Mouse (Mus musculus): Measurements from ENCODE around the gene Cyth3.
A peak's percentile ranks its signal among the peaks of the same experiment; 100 is the strongest.

Cyth3 gene

GRCm38 (mm10) chr5:143665561-143665960 lies 43.3 kb downstream of the Cyth3 start:
- DNase-seq (ENCODE audit: low read depth) = peak; percentile 48

- DNase-seq (ENCODE audit: low read depth) = no peak
These were observed 43.8 kb downstream of the Cyth3 start for GRCm38 (mm10) chr5:143666015-143666414.

- peak; percentile 80 for DNase-seq (ENCODE audit: low read depth)
These were observed 46.6 kb downstream of the Cyth3 start for GRCm38 (mm10) chr5:143668884-143669283.

- DNase-seq (ENCODE audit: low read depth) = peak; percentile 45
These were observed 47.1 kb downstream of the Cyth3 start for GRCm38 (mm10) chr5:143669393-143669792.

- DNase-seq (ENCODE audit: low read depth) = no peak
These were observed 47.6 kb downstream of the Cyth3 start for GRCm38 (mm10) chr5:143669839-143670238.

GRCm38 (mm10) chr5:143670740-143671415 lies 48.6 kb downstream of the Cyth3 start:
- peak; percentile 57 for DNase-seq (ENCODE audit: low read depth)

GRCm38 (mm10) chr5:143674576-143674975 lies 52.3 kb downstream of the Cyth3 start:
- DNase-seq (ENCODE audit: low read depth) = peak; percentile 88

- peak; percentile 51 for DNase-seq (ENCODE audit: low read depth)
These were observed 54.2 kb downstream of the Cyth3 start for GRCm38 (mm10) chr5:143676218-143676985.

- DNase-seq (ENCODE audit: low read depth) = no peak
These were observed 55.1 kb downstream of the Cyth3 start for GRCm38 (mm10) chr5:143677363-143677762.

- DNase-seq (ENCODE audit: low read depth) = peak; percentile 89
These were observed 56.5 kb downstream of the Cyth3 start for GRCm38 (mm10) chr5:143678634-143679271.

- no peak for DNase-seq (ENCODE audit: low read depth)
These were observed 57.4 kb downstream of the Cyth3 start for GRCm38 (mm10) chr5:143679654-143680053.

GRCm38 (mm10) chr5:143683696-143684095 lies 61.4 kb downstream of the Cyth3 start:
- DNase-seq (ENCODE audit: low read depth) = peak; percentile 54

GRCm38 (mm10) chr5:143684911-143685390 lies 62.7 kb downstream of the Cyth3 start:
- no peak for DNase-seq (ENCODE audit: low read depth)

- no peak for DNase-seq (ENCODE audit: low read depth)
These were observed 64.2 kb downstream of the Cyth3 start for GRCm38 (mm10) chr5:143686456-143686855.

- DNase-seq (ENCODE audit: low read depth) = no peak
These were observed 65.3 kb downstream of the Cyth3 start for GRCm38 (mm10) chr5:143687589-143687988.

- DNase-seq (ENCODE audit: low read depth) = no peak
These were observed 68.1 kb downstream of the Cyth3 start for GRCm38 (mm10) chr5:143690392-143690791.

GRCm38 (mm10) chr5:143690926-143691325 lies 68.7 kb downstream of the Cyth3 start:
- no peak for DNase-seq (ENCODE audit: low read depth)

GRCm38 (mm10) chr5:143696323-143696722 lies 74.1 kb downstream of the Cyth3 start:
- peak; percentile 65 for DNase-seq (ENCODE audit: low read depth)

- no peak for DNase-seq (ENCODE audit: low read depth)
These were observed 76.2 kb downstream of the Cyth3 start for GRCm38 (mm10) chr5:143698454-143698853.

GRCm38 (mm10) chr5:143700247-143700646 lies 78.0 kb downstream of the Cyth3 start:
- DNase-seq (ENCODE audit: low read depth) = no peak

GRCm38 (mm10) chr5:143701074-143701473 lies 78.8 kb downstream of the Cyth3 start:
- DNase-seq (ENCODE audit: low read depth) = no peak

- peak; percentile 12 for DNase-seq (ENCODE audit: low read depth)
These were observed 82.8 kb downstream of the Cyth3 start for GRCm38 (mm10) chr5:143704875-143705658.

Measured in NIH3T3 (cell line).